Mouse (Mus musculus) brain, embryonic 14.5 days (tissue): ENCODE results near the gene Gm20498.

ENCODE experiments used
- CTCF ChIP-seq: fragments of 200-500 bp; IDR thresholded peaks from 2 replicates; pipeline ENCODE4 v1.5.1; 2012; ENCODE audit warnings: inconsistent platforms, mild to moderate bottlenecking, moderate library complexity, borderline replicate concordance; ENCODE audit not compliant: insufficient read depth, insufficient read length; ENCODE audit errors: extremely low read depth
- POLR2A ChIP-seq: fragments of 200-500 bp; IDR thresholded peaks from 2 replicates; pipeline ENCODE4 v1.6.1; 2012; ENCODE audit warnings: mild to moderate bottlenecking, inconsistent platforms, borderline replicate concordance; ENCODE audit not compliant: poor library complexity, insufficient read depth, insufficient read length, severe bottlenecking; ENCODE audit errors: extremely low read depth

DNA sequence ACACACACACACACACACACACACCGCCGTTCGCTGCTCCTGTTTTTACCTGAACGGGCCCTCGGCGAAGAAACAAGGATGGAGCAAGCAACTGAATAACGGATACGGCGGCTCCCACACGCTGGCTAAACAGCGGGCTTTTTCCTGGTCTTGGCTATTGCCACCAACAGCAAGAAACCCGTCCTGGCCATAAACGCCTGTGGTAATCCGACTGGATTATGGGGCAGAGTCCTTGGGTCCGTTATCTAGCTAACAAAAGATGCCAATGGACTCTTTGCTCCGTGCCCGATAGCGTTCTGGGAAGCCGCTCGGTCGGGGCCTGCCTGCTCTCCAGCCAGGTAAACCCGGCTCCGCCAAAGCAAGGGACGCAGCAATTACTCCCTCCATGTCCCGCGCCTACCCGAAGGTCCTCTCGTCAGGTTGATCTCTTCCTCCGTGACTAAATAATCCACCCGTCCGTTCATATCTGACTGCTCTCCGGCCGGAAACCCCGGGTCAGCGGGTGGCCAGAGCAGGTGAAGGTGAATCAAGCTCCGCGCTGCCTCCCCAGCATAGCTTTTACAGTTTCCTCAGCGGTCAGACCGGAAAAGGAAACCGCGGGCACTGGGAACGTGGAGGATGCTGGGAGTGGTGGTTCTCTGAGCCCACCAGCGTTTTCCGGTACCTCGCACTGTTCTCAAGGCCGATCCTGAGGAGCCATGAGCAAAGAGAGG, at the start of gene Gm20498, which contains the start of gene Synj2bp:
- no peak for TF ChIP-seq CTCF
- TF ChIP-seq POLR2A, result peak; percentile 36; the same call in 1 of the 2 replicates
